Comparison of ENCODE assay signal across 7 mouse cellular contexts in genomic region chr7:16119569-16120261, GRCm38 (mm10). TPM values are rescaled to one million over a fixed set of nuclear protein-coding genes. Genes with fewer than 3 reads are reported as not detected.
DNase-seq lines count a peak whose midpoint lies in the region; ATAC-seq lines count a peak whose summit lies in the region.

Gene Kptn (plus strand): TSS chr7:16119895.

- peak within 1 kb of the TSS; percentile 83 for H3K27ac ChIP-seq in intestine, embryonic 16.5 days (ENCODE audit: low read length)
- peak within 1 kb of the TSS; percentile 81 for H3K27ac ChIP-seq in midbrain, embryonic 11.5 days (ENCODE audit: low read depth, low read length)

- H3K4me2 ChIP-seq in intestine, embryonic 16.5 days (ENCODE audit: low read depth, low read length): peak within 1 kb of the TSS; percentile 48
- peak within 1 kb of the TSS; percentile 40 for H3K4me2 ChIP-seq in midbrain, embryonic 11.5 days

- no peaks in the 10 kb centered on the region for H3K27me3 ChIP-seq in intestine, embryonic 16.5 days (replicated peaks; ENCODE audit: control insufficient read depth, insufficient read depth, low read length)
- no peaks in the 10 kb centered on the region for H3K27me3 ChIP-seq in midbrain, embryonic 11.5 days (ENCODE audit: control insufficient read depth, insufficient read depth, low read length)

- H3K4me3 ChIP-seq in intestine, embryonic 16.5 days (ENCODE audit: low read length): peak within 1 kb of the TSS; percentile 68
- H3K4me3 ChIP-seq in midbrain, embryonic 11.5 days (ENCODE audit: low read depth, low read length): peak within 1 kb of the TSS; percentile 70

- ATAC-seq in intestine, embryonic 16.5 days: peak; percentile 91
- peak; percentile 90 for ATAC-seq in midbrain, embryonic 11.5 days (ENCODE audit: low FRiP score)

- H3K9ac ChIP-seq in intestine, embryonic 16.5 days (ENCODE audit: low read depth, low read length): peak within 1 kb of the TSS; percentile 78
- H3K9ac ChIP-seq in midbrain, embryonic 11.5 days (ENCODE audit: low read length): peak within 1 kb of the TSS; percentile 86

- H3K9me3 ChIP-seq in intestine, embryonic 16.5 days (ENCODE audit: control insufficient read depth, low read length): no peaks in the 10 kb centered on the region
- no peaks in the 10 kb centered on the region for H3K9me3 ChIP-seq in midbrain, embryonic 11.5 days (ENCODE audit: control insufficient read depth, low read length)

- peaks cover 18% of the 10 kb centered on the region for H3K36me3 ChIP-seq in intestine, embryonic 16.5 days (ENCODE audit: control insufficient read depth, insufficient read depth, low read length)
- peaks cover 9% of the 10 kb centered on the region for H3K36me3 ChIP-seq in midbrain, embryonic 11.5 days (ENCODE audit: control insufficient read depth, insufficient read depth, low read length)

- intact Hi-C loops in left cerebral cortex, postnatal 36 days (cut with DNase I): loop anchor here (2.0 to 5.0 kb wide), 2 partner anchors 21 to 38 kb away; partner anchors contain the start of gene Napa

- peaks cover 4% of the 10 kb centered on the region; the same call in 1 of the 2 replicates for H3K4me1 ChIP-seq in intestine, embryonic 16.5 days (ENCODE audit: control insufficient read depth, insufficient read depth, low read length)
- no peaks in the 10 kb centered on the region for H3K4me1 ChIP-seq in midbrain, embryonic 11.5 days (ENCODE audit: control insufficient read depth, insufficient read depth, low read length)

- under 1% methylated on average over 33 of the region's 33 CpGs for WGBS in intestine, embryonic 16.5 days
- WGBS in midbrain, embryonic 11.5 days: under 1% methylated on average over 33 of the region's 33 CpGs

- peak; percentile 87 for DNase-seq in adrenal gland, adult 8-10 months
- peak; percentile 95 for DNase-seq in embryo, embryonic 9.5 days (ENCODE audit: extremely low spot score)
- DNase-seq in gastrocnemius, postnatal 4 days (ENCODE audit: low spot score in 2 of 2): peak; percentile 79 to 89
- DNase-seq in left cerebral cortex, postnatal 36 days (ENCODE audit: low spot score in 2 of 2): peak; percentile 93 to 95
- DNase-seq in midbrain, embryonic 11.5 days (ENCODE audit: low spot score, missing footprints): peak; percentile 99
- peak; percentile 91 for DNase-seq in skeletal muscle tissue, adult 2 months (ENCODE audit: low read depth, low spot score)

RNA-seq across cellular contexts. Expression of gene Kptn, which starts in this region (rescaled TPM):
- 10 to 100 TPM; 19.6 to 35.1 (median 30.2) TPM for total RNA-seq in adrenal gland, adult 8-10 months (2022)
- total RNA-seq in gastrocnemius, postnatal 4 days (2021): 10 to 100 TPM; 11.7 to 13.9 TPM
- 24.3 and 27.1 TPM in 2 replicates for polyA plus RNA-seq in intestine, embryonic 16.5 days (2015; fragmentation: Nextera tagmentation; extraction: Ambion mirVana)
- 10 to 100 TPM; 40.9 to 44.9 TPM for total RNA-seq in left cerebral cortex, postnatal 36 days (2021)
- polyA plus RNA-seq in midbrain, embryonic 11.5 days (2014; fragmentation: Nextera tagmentation; extraction: Ambion mirVana): 16.2 and 18.2 TPM in 2 replicates

Comparison
In these comparisons a context has a peak if more than half of its experiments do, and no peak if none do; other contexts are left out.
1. Peak in every context shown above with its lines: DNase-seq, ATAC-seq, H3K4me3 ChIP-seq and H3K27ac ChIP-seq.